Comparison of ENCODE assay signal across 9 mouse cellular contexts in the genomic region with DNA sequence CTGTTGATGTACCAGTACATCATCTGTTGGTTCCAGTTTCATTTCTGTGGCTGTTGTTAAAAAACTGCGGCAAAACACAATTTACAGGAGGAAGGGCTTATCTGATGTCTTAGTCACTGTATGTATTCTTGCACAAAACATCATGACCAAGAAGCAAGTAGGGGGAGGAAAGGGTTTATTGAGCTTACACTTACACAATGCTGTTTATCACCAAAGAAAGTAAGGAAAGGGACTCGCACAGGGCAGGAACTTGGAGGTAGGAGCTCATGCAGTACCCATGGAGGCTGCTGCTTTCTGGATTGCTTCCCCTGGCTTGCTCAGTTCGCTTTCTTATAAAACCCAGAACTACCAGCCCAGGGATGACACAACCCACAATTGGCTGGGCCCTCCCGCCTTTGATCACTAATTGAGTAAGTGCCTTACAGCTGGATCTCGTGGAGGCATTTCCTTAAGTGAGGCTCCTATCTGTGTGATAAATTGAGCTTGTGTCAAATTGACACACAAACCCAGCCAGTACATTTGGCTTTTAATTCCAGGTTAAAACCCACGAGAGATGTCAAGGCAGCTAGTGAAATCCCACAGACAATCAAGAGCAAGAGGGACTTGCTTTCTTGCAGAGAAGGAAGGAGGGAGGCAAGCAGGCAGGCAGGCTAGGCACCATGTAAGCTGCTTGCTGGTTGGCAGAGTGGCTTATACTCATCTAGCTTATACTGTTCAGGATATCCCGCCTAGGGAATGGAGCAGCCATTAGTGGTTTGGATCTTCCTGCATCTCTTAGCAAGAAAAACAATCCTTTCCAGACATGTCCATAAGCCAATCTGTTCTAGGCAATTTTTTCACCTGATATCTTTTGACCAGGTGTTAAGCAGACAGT. TPM values are rescaled to one million over a fixed set of nuclear protein-coding genes. Genes with fewer than 3 reads are reported as not detected.
DNase-seq lines count a peak whose midpoint lies in the region; ATAC-seq and TF ChIP-seq lines count a peak whose summit lies in the region.
"Had no signal": no experiment of that assay in that cellular context is flagged by ENCODE, and none has a peak within 500 bp of the region (broad histone marks: within the 10 kb centered on the region; RNA-seq: fewer than 3 reads in every experiment).

No protein-coding gene starts in this region.

- TF ChIP-seq EP300 in CH12.LX (IDR thresholded peaks at IDR 0.05; ENCODE audit: low read length): no peak

- peaks cover 31% of the 10 kb centered on the region for H3K36me3 ChIP-seq in heart, embryonic 10.5 days
- peaks cover 21 to 34% of the 10 kb centered on the region in 2 experiments for H3K36me3 ChIP-seq in CH12.LX (replicated peaks in 1 of 2; ENCODE audit: control insufficient read depth in 1 of 2, insufficient read depth in 1 of 2, low read length in 1 of 2)
- H3K36me3 ChIP-seq in forebrain, embryonic 12.5 days (replicated peaks): peaks cover 28% of the 10 kb centered on the region
- peaks cover 27% of the 10 kb centered on the region for H3K36me3 ChIP-seq in liver, embryonic 15.5 days (replicated peaks)

- dilution Hi-C loops in CH12.LX (cut with MboI; ENCODE audit: extremely low pct_ligation_motif_present, extremely low pct_unique_long_range_greater_than_20kb, low sequenced_read_pairs): no loop called here

- peaks cover 11% of the 10 kb centered on the region for H3K4me1 ChIP-seq in heart, embryonic 10.5 days
- peaks cover 5 to 22% of the 10 kb centered on the region in 2 experiments; a peak in 3 of 4 replicates for H3K4me1 ChIP-seq in CH12.LX (ENCODE audit: control insufficient read depth in 1 of 2, insufficient read depth in 2 of 2)
- H3K4me1 ChIP-seq in forebrain, embryonic 12.5 days: peaks cover 20% of the 10 kb centered on the region
- peaks cover 16% of the 10 kb centered on the region for H3K4me1 ChIP-seq in liver, embryonic 15.5 days (replicated peaks)

- TF ChIP-seq CTCF in CH12.LX (conservative IDR thresholded peaks at IDR 0.05 in 1 of 2, IDR thresholded peaks at IDR 0.05 in 1 of 2; ENCODE audit: low read depth in 2 of 2, low read length in 2 of 2): no peak

- DNase-seq in heart, embryonic 10.5 days (ENCODE audit: low spot score): no peak
- no peak for DNase-seq in heart, postnatal 25 days (ENCODE audit: low spot score)
- DNase-seq in CH12.LX (ENCODE audit: extremely low read depth): no peak
- DNase-seq in frontal cortex, adult 2 months (ENCODE audit: extremely low spot score in 1 of 2, low spot score in 1 of 2): no peak
- no peak for DNase-seq in cerebellum, adult 18-20 months
- DNase-seq in gastrocnemius, postnatal 14 days: no peak

- no peaks in the 10 kb centered on the region for H3K9me3 ChIP-seq in heart, embryonic 10.5 days
- H3K9me3 ChIP-seq in CH12.LX (replicated peaks; ENCODE audit: low read length): no peaks in the 10 kb centered on the region
- H3K9me3 ChIP-seq in forebrain, embryonic 12.5 days: no peaks in the 10 kb centered on the region
- H3K9me3 ChIP-seq in liver, embryonic 15.5 days (replicated peaks): no peaks in the 10 kb centered on the region

- H3K79me2 ChIP-seq in CH12.LX (replicated peaks; ENCODE audit: control insufficient read depth, extremely low read depth, insufficient read depth, poor library complexity, severe bottlenecking): peaks cover 54% of the 10 kb centered on the region

- TF ChIP-seq RAD21 in CH12.LX (IDR thresholded peaks at IDR 0.05; ENCODE audit: low read depth, low read length): no peak

- H3K4me2 ChIP-seq in CH12.LX (ENCODE audit: insufficient read depth, low read depth, poor library complexity, severe bottlenecking): peak overlapping the region; percentile 88
- H3K4me2 ChIP-seq in forebrain, embryonic 12.5 days: peak overlapping the region; percentile 67
- H3K4me2 ChIP-seq in liver, embryonic 15.5 days: peak overlapping the region; percentile 62

- in situ Hi-C loops in CH12.LX (cut with MboI; ENCODE audit: low pct_ligation_motif_present, low pct_unique_long_range_greater_than_20kb, low sequenced_read_pairs): no loop called here

- 65% methylated on average over 7 of the region's 7 CpGs for WGBS in heart, embryonic 10.5 days
- 74% methylated on average over 7 of the region's 7 CpGs for WGBS in forebrain, embryonic 12.5 days
- 31% methylated on average over 7 of the region's 7 CpGs for WGBS in liver, embryonic 15.5 days (ENCODE audit: insufficient replicate concordance)

- intact Hi-C loops in heart, postnatal 25 days (cut with DNase I): loop anchor here (2.0 kb wide), 1 partner anchor 26 kb away; a partner anchor contains a TSS
- intact Hi-C loops in gastrocnemius, postnatal 14 days (cut with DNase I; ENCODE audit: low total_unique reads): no loop called here

- H3K27me3 ChIP-seq in heart, embryonic 10.5 days (ENCODE audit: insufficient read depth, poor library complexity, severe bottlenecking): no peaks in the 10 kb centered on the region
- H3K27me3 ChIP-seq in CH12.LX (replicated peaks): no peaks in the 10 kb centered on the region
- H3K27me3 ChIP-seq in forebrain, embryonic 12.5 days: 0 out of 2 replicates have a peak, but pooled peaks cover 5% of the 10 kb centered on the region
- 0 out of 2 replicates have a peak, but pooled peaks cover 4% of the 10 kb centered on the region for H3K27me3 ChIP-seq in liver, embryonic 15.5 days

- no peak for ATAC-seq in forebrain, embryonic 12.5 days (ENCODE audit: low FRiP score)
- no peak for ATAC-seq in liver, embryonic 15.5 days (ENCODE audit: insufficient read depth)

- H3K4me3 ChIP-seq in heart, embryonic 10.5 days: peak overlapping the region; percentile 82
- H3K4me3 ChIP-seq in CH12.LX (replicated peaks in 1 of 3; ENCODE audit: low read depth in 2 of 3, low read length in 2 of 3, poor library complexity in 1 of 3): peak overlapping the region in 2 of 3 experiments; percentile 83 to 86
- H3K4me3 ChIP-seq in forebrain, embryonic 12.5 days (replicated peaks): peak overlapping the region; percentile 77
- H3K4me3 ChIP-seq in liver, embryonic 15.5 days (replicated peaks): peak overlapping the region; percentile 72

- H3K9ac ChIP-seq in CH12.LX (ENCODE audit: insufficient read depth, low read depth): peak overlapping the region; percentile 98
- H3K9ac ChIP-seq in forebrain, embryonic 12.5 days: peak overlapping the region; percentile 85; the same call in 1 of the 2 replicates
- peak overlapping the region; percentile 82 for H3K9ac ChIP-seq in liver, embryonic 15.5 days

- H3K27ac ChIP-seq in heart, embryonic 10.5 days: peak overlapping the region; percentile 93; the same call in 1 of the 2 replicates
- no peak overlapping the region for H3K27ac ChIP-seq in CH12.LX (ENCODE audit: insufficient read depth, low read depth)
- no peak overlapping the region for H3K27ac ChIP-seq in forebrain, embryonic 12.5 days
- peak overlapping the region; percentile 33; the same call in 1 of the 2 replicates for H3K27ac ChIP-seq in liver, embryonic 15.5 days (replicated peaks)

- no peak for TF ChIP-seq POLR2A in CH12.LX (IDR thresholded peaks at IDR 0.05; ENCODE audit: low read depth, low read length)

RNA-seq across cellular contexts. Expression of a gene that starts 1.6 kb away (rescaled TPM):
- 94.5 and 116 TPM in 2 replicates for polyA plus RNA-seq in heart, embryonic 10.5 days (2016; fragmentation: Nextera tagmentation; extraction: Ambion mirVana)
- total RNA-seq in heart, postnatal 25 days (2021): 10 to 100 TPM; 41.6 to 44.4 TPM
- 78.0 and 93.6 TPM in 2 replicates for total RNA-seq in CH12.LX (2012; rRNA removed)
- total RNA-seq in CH12.LX (2014; rRNA removed): 116 and 126 TPM in 2 replicates
- 96.8 and 113 TPM in 2 replicates for polyA plus RNA-seq in CH12.LX (2012; ENCODE audit: insufficient read length, low read depth)
- 149 and 153 TPM in 2 replicates for polyA plus RNA-seq in forebrain, embryonic 12.5 days (2016; fragmentation: Nextera tagmentation; extraction: Ambion mirVana)
- polyA plus RNA-seq in liver, embryonic 15.5 days (2015; fragmentation: Nextera tagmentation; extraction: Ambion mirVana): 46.4 and 48.1 TPM in 2 replicates
- polyA plus RNA-seq in frontal cortex, adult 2 months (2012; rRNA removed): 37.3 and 42.9 TPM in 2 replicates
- 10 to 100 TPM; 43.7 to 44.7 TPM for total RNA-seq in gastrocnemius, postnatal 14 days (2021)

RNA-seq across cellular contexts. Expression of a gene that starts 24.0 kb away (rescaled TPM):
- polyA plus RNA-seq in heart, embryonic 10.5 days (2016; fragmentation: Nextera tagmentation; extraction: Ambion mirVana): not detected in 2 replicates
- total RNA-seq in heart, postnatal 25 days (2021): not detected
- not detected in 2 replicates for total RNA-seq in CH12.LX (2012; rRNA removed)
- not detected in 2 replicates for total RNA-seq in CH12.LX (2014; rRNA removed)
- not detected in 2 replicates for polyA plus RNA-seq in CH12.LX (2012; ENCODE audit: insufficient read length, low read depth)
- not detected in 2 replicates for polyA plus RNA-seq in forebrain, embryonic 12.5 days (2016; fragmentation: Nextera tagmentation; extraction: Ambion mirVana)
- polyA plus RNA-seq in liver, embryonic 15.5 days (2015; fragmentation: Nextera tagmentation; extraction: Ambion mirVana): not detected in 2 replicates
- not detected in 2 replicates for polyA plus RNA-seq in frontal cortex, adult 2 months (2012; rRNA removed)
- not detected for total RNA-seq in gastrocnemius, postnatal 14 days (2021)
- polyA plus RNA-seq: spleen, adult 2 months had no signal

RNA-seq across cellular contexts. Expression of a gene that starts 26.7 kb away (rescaled TPM):
- polyA plus RNA-seq in heart, embryonic 10.5 days (2016; fragmentation: Nextera tagmentation; extraction: Ambion mirVana): 49.2 and 61.9 TPM in 2 replicates
- 10 to 100 TPM in 1 of 2 experiments, 1 to 10 TPM in 1; 9.5 to 13.1 TPM for total RNA-seq in heart, postnatal 25 days (2021)
- 26.8 and 31.7 TPM in 2 replicates for total RNA-seq in CH12.LX (2012; rRNA removed)
- total RNA-seq in CH12.LX (2014; rRNA removed): 39.1 and 54.1 TPM in 2 replicates
- polyA plus RNA-seq in CH12.LX (2012; ENCODE audit: insufficient read length, low read depth): 32.8 and 37.3 TPM in 2 replicates
- 48.8 and 55.9 TPM in 2 replicates for polyA plus RNA-seq in forebrain, embryonic 12.5 days (2016; fragmentation: Nextera tagmentation; extraction: Ambion mirVana)
- polyA plus RNA-seq in liver, embryonic 15.5 days (2015; fragmentation: Nextera tagmentation; extraction: Ambion mirVana): 16.7 and 19.9 TPM in 2 replicates
- 17.3 and 20.0 TPM in 2 replicates for polyA plus RNA-seq in frontal cortex, adult 2 months (2012; rRNA removed)
- total RNA-seq in gastrocnemius, postnatal 14 days (2021): 1 to 10 TPM; 6.0 to 7.6 TPM

RNA-seq across cellular contexts. Expression of a gene that starts 26.8 kb away (rescaled TPM):
- 265 and 273 TPM in 2 replicates for polyA plus RNA-seq in heart, embryonic 10.5 days (2016; fragmentation: Nextera tagmentation; extraction: Ambion mirVana)
- total RNA-seq in heart, postnatal 25 days (2021): 100 to 1,000 TPM; 169 to 172 TPM
- total RNA-seq in CH12.LX (2012; rRNA removed) (117 and 159 TPM in 2 replicates), CH12.LX (2014; rRNA removed) (138 and 180 TPM in 2 replicates)
- 261 and 271 TPM in 2 replicates for polyA plus RNA-seq in CH12.LX (2012; ENCODE audit: insufficient read length, low read depth)
- 283 and 293 TPM in 2 replicates for polyA plus RNA-seq in forebrain, embryonic 12.5 days (2016; fragmentation: Nextera tagmentation; extraction: Ambion mirVana)
- 130 and 158 TPM in 2 replicates for polyA plus RNA-seq in liver, embryonic 15.5 days (2015; fragmentation: Nextera tagmentation; extraction: Ambion mirVana)
- polyA plus RNA-seq in frontal cortex, adult 2 months (2012; rRNA removed): 66.7 and 70.4 TPM in 2 replicates
- 100 to 1,000 TPM; 142 to 154 TPM for total RNA-seq in gastrocnemius, postnatal 14 days (2021)

RNA-seq across cellular contexts. Expression of a gene that starts 43.6 kb away (rescaled TPM):
- not detected in 2 replicates for polyA plus RNA-seq in heart, embryonic 10.5 days (2016; fragmentation: Nextera tagmentation; extraction: Ambion mirVana)
- not detected for total RNA-seq in heart, postnatal 25 days (2021)
- total RNA-seq in CH12.LX (2012; rRNA removed): 0.04 TPM in 1 of 2 replicates, not detected in the other
- not detected in 2 replicates for total RNA-seq in CH12.LX (2014; rRNA removed)
- not detected in 2 replicates for polyA plus RNA-seq in CH12.LX (2012; ENCODE audit: insufficient read length, low read depth)
- not detected in 2 replicates for polyA plus RNA-seq in forebrain, embryonic 12.5 days (2016; fragmentation: Nextera tagmentation; extraction: Ambion mirVana)
- polyA plus RNA-seq in liver, embryonic 15.5 days (2015; fragmentation: Nextera tagmentation; extraction: Ambion mirVana): not detected in 2 replicates
- not detected in 2 replicates for polyA plus RNA-seq in frontal cortex, adult 2 months (2012; rRNA removed)
- not detected for total RNA-seq in gastrocnemius, postnatal 14 days (2021)
- polyA plus RNA-seq: spleen, adult 2 months had no signal

Comparison
In these comparisons a context has a peak if more than half of its experiments do, and no peak if none do; other contexts are left out.
1. H3K27ac ChIP-seq: peak in heart, embryonic 10.5 days (single experiment) and liver, embryonic 15.5 days (single experiment); none in CH12.LX (single experiment) and forebrain, embryonic 12.5 days (single experiment).
2. Peak in every context shown above with its lines, with median percentiles within 50 percentile points of each other: H3K4me3 ChIP-seq, H3K4me2 ChIP-seq and H3K9ac ChIP-seq.